Mouse (Mus musculus) cerebellum, adult 2 months (tissue): ENCODE measurements around the gene Cryzl2. TPM values are rescaled to one million over a fixed set of nuclear protein-coding genes. Genes with fewer than 3 reads are reported as not detected.
A peak's percentile ranks its signal among the peaks of the same experiment; 100 is the strongest.

ENCODE experiments used
- DNase-seq, 2 experiments: peaks; one replicate each; pipeline ENCODE4 v3.0.0; 2021
- H3K27ac ChIP-seq: fragments of 200-500 bp; 2 replicates; pipeline ENCODE4 v1.5.1; 2012; ENCODE audit warnings: low read length, control low read depth, inconsistent platforms; ENCODE audit not compliant: insufficient read depth
- H3K27me3 ChIP-seq: fragments of 200-500 bp; 2 replicates; pipeline ENCODE4 v1.6.1; 2012; ENCODE audit warnings: inconsistent platforms, mild to moderate bottlenecking, low read length, moderate library complexity; ENCODE audit not compliant: control insufficient read depth, insufficient read depth
- H3K4me1 ChIP-seq: fragments of 200-500 bp; 2 replicates; pipeline ENCODE4 v1.6.1; 2011; ENCODE audit warnings: low read length; ENCODE audit not compliant: control insufficient read depth, insufficient read depth
- H3K4me3 ChIP-seq: fragments of 200-500 bp; replicated peaks from 2 replicates; pipeline ENCODE3; 2011; ENCODE audit warnings: mild to moderate bottlenecking, low read depth, low read length, control low read depth; ENCODE audit not compliant: insufficient read depth
- CTCF ChIP-seq: fragments of 200-500 bp; IDR thresholded peaks from 2 replicates; pipeline ENCODE4 v1.5.1; 2011; ENCODE audit warnings: low read depth, mild to moderate bottlenecking, control low read depth, low read length, moderate library complexity, borderline replicate concordance; ENCODE audit not compliant: insufficient read depth
- POLR2A ChIP-seq: fragments of 200-500 bp; IDR thresholded peaks from 2 replicates; pipeline ENCODE4 v1.6.1; 2011; ENCODE audit warnings: low read length, control low read depth, borderline replicate concordance; ENCODE audit not compliant: insufficient read depth
- WGBS: fragments of 180-500 bp; shearing (Covaris S2); methylation state at CpG from one replicate; pipeline ENCODE4 v1.1.7; 2018; 5-methylcytosine and 5-hydroxymethylcytosine counted together
- polyA plus RNA-seq: library from polyadenylated mRNA; depleted of rRNA; stranded (reverse); fragments of >200 nt; gene quantifications from 2 replicates; pipeline ENCODE4 v1.2.3, GENCODE M21; 2012

Cryzl2 gene
- polyA plus RNA-seq, 1 experiment, result 25.5 TPM

- Histone ChIP-seq H3K4me3 (no peak overlapping the region), H3K4me1 (peaks cover 2% of the 10 kb centered on the region; the same call in 1 of the 2 replicates), H3K27me3 (no peaks in the 10 kb centered on the region; the same call in 1 of the 2 replicates), H3K27ac (no peak overlapping the region)
- WGBS, result 88% methylated on average over 9 of the region's 9 CpGs
- no peak for TF ChIP-seq CTCF
- no peak for TF ChIP-seq POLR2A
- DNase-seq, result no peak
Observed at GRCm38 (mm10) chr1:157513559-157513958, 55.2 kb downstream of the Cryzl2 start.

DNA sequence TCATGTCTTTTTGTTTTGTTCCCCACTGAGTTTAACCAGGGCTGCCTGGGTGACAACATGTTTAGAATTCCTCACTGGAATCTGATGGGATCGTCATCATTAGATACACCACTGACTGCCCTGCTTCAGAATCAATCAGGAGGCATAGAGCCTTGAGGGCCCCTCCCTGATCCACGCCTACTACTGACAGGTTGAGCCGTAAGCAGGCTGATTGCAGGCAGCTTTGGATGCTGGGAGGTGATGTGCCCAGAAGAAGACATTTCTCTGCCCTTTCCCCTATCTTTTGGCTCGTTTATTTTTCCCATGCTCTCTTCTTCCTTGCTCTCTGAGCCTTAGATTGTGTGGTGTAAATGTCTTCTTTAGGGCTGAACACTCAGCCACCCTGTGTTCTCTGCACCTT, 55.9 kb downstream of the Cryzl2 start:
- peaks cover 6% of the 10 kb centered on the region; the same call in 1 of the 2 replicates for H3K4me1 ChIP-seq
- WGBS, result 81% methylated on average over 4 of the region's 4 CpGs

DNA sequence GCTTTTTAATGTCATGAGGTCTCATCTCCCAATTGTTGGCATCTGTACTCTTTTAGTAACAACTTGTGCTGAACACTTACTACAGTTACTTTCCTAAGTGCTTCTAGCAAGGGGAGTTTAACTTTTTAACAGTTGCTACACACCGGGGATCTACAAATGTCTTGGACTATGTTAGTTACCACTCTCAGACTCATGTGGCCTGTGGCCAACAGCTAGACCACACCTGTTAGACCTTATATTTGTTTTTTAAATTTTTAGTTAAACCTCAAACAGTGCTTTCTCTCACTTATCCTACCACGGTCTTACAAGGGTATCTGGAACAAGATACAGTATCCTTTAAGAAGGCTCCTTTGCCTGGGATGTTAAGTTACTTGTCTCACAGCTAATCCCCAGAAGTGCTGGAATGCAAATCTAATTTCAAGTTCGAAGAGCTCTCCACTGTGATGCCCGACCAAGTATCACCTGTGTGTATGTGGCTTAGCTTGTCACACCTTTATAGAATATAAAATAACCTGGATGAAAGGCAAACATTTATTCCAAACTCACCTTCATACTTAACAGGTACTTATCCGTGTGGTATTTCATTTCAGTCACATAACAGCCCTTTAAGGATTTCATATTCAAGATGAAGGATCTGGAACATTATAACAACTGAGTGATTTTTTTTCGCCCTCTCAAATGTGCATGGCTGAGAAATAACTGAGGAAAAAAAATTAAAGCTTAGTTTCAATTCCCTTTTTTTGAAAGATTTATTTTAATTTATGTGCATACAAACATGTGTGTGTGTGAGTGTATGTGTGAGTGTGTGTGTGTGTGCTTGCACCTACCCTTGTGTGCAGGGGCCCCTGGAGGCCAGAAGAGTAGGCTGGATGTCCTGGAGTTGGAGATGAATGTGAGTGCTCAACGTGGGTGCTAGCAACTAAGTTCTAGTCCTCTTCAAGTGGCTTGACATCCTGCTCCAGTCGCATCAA, 58.7 kb downstream of the Cryzl2 start:
- no peak for TF ChIP-seq CTCF
- no peak for TF ChIP-seq POLR2A
- Histone ChIP-seq H3K4me3 (no peak overlapping the region), H3K4me1 (peaks cover 6% of the 10 kb centered on the region; the same call in 1 of the 2 replicates), H3K27ac (no peak overlapping the region), H3K27me3 (no peaks in the 10 kb centered on the region; the same call in 1 of the 2 replicates)
- 68% methylated on average over 8 of the region's 8 CpGs for WGBS
- DNase-seq, result no peak

More for the DNA sequence above, 55.9 kb downstream of the Cryzl2 start:
- Histone ChIP-seq H3K27ac (no peak overlapping the region), H3K4me3 (no peak overlapping the region), H3K27me3 (no peaks in the 10 kb centered on the region; the same call in 1 of the 2 replicates)
- DNase-seq, result no peak
- TF ChIP-seq POLR2A (no peak), CTCF (no peak)

- under 1% methylated on average over 4 of the region's 4 CpGs for whole genome bisulfite sequencing
- DNase-seq, result peak; percentile 91 to 95
- Histone ChIP-seq H3K4me1 (peaks cover 6% of the 10 kb centered on the region; the same call in 1 of the 2 replicates), H3K27ac (no peak overlapping the region), H3K27me3 (no peaks in the 10 kb centered on the region; the same call in 1 of the 2 replicates), H3K4me3 (no peak overlapping the region)
- no peak for TF ChIP-seq CTCF
- no peak for TF ChIP-seq POLR2A
Observed at GRCm38 (mm10) chr1:157518111-157518523, 59.7 kb downstream of the Cryzl2 start.

GRCm38 (mm10) chr1:157519396-157519795, 61.0 kb downstream of the Cryzl2 start:
- peaks cover 6% of the 10 kb centered on the region; the same call in 1 of the 2 replicates for H3K4me1 ChIP-seq
- H3K27me3 ChIP-seq, result no peaks in the 10 kb centered on the region; the same call in 1 of the 2 replicates
- DNase-seq, result no peak
- 14% methylated on average over 2 of the region's 2 CpGs for WGBS
- H3K27ac ChIP-seq, result no peak overlapping the region
- TF ChIP-seq POLR2A, result no peak
- no peak for TF ChIP-seq CTCF
- H3K4me3 ChIP-seq, result no peak overlapping the region

DNA sequence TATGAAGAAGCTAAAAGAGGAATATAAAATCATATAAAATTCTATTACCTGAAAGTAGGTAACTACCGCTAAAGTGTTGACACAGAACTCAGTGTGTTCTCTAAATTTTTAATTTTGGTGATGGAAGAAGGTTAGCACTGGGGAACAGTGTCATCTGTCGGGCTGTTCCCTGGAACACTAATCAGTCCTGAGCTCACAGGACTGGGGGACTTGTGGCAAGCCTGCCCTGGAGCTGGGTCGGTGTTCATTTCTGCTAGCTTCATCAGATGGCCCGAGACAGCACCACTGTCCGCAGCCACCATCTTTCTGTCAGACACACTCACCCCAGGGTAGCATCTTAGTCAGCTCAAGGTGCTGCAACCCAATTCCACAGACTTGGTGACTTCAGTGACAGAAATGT, 63.9 kb downstream of the Cryzl2 start:
- no peak for TF ChIP-seq POLR2A
- TF ChIP-seq CTCF, result no peak
- Histone ChIP-seq H3K4me1 (peaks cover 6% of the 10 kb centered on the region; the same call in 1 of the 2 replicates), H3K27ac (no peak overlapping the region), H3K27me3 (no peaks in the 10 kb centered on the region; the same call in 1 of the 2 replicates), H3K4me3 (no peak overlapping the region)
- WGBS, result 96% methylated on average over 5 of the region's 5 CpGs
- DNase-seq, result no peak

DNA sequence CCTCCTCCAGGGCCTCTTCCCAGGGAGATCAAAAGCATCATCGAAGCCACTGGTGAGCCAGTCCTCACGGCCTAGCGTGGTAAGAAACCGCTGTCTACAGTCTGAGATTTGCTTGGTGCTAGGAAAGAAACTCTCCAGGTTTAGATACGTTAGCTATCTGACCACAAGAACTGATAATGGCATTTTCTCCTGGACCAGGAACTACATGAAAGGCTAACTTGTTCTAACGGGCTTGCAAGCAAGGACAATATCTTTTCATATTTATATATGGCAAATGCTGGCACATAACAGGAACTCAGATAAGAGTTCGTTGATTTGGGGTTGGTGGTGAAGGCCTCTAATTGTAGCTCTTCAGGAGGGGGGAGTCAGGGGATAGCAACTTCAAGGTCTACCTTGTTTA, 66.4 kb downstream of the Cryzl2 start:
- no peaks in the 10 kb centered on the region for H3K4me1 ChIP-seq
- no peak overlapping the region for H3K4me3 ChIP-seq
- no peaks in the 10 kb centered on the region; the same call in 1 of the 2 replicates for H3K27me3 ChIP-seq
- whole genome bisulfite sequencing, result 97% methylated on average over 7 of the region's 7 CpGs
- no peak for TF ChIP-seq POLR2A
- TF ChIP-seq CTCF, result no peak
- no peak for DNase-seq
- no peak overlapping the region for H3K27ac ChIP-seq
